ENCODE assay signal across 11 mouse cellular contexts in genomic region chr16:91551081-91551524, GRCm38 (mm10). TPM values are rescaled to one million over a fixed set of nuclear protein-coding genes. Genes with fewer than 3 reads are reported as not detected.
DNase-seq lines count a peak whose midpoint lies in the region; ATAC-seq and TF ChIP-seq lines count a peak whose summit lies in the region.
"Had no signal": no experiment of that assay in that cellular context is flagged by ENCODE, and none has a peak within 500 bp of the region (broad histone marks: within the 10 kb centered on the region; RNA-seq: fewer than 3 reads in every experiment).

No protein-coding gene starts in this region.

- no peak for TF ChIP-seq POLR2A in small intestine, adult 2 months (IDR thresholded peaks at IDR 0.05; ENCODE audit: low read depth, low read length)

- H3K27me3 ChIP-seq in hindbrain, embryonic 13.5 days, result 0 out of 2 replicates have a peak, but pooled peaks cover under 1% of the 10 kb centered on the region
- no peaks in the 10 kb centered on the region for H3K27me3 ChIP-seq in hindbrain, postnatal 0 days (ENCODE audit: insufficient read depth, low read length)
- H3K27me3 ChIP-seq in intestine, embryonic 16.5 days (replicated peaks; ENCODE audit: control insufficient read depth, insufficient read depth, low read length), result no peaks in the 10 kb centered on the region
- no peaks in the 10 kb centered on the region for H3K27me3 ChIP-seq in small intestine, adult 2 months (ENCODE audit: control insufficient read depth, insufficient read depth, low read length)
- H3K27me3 ChIP-seq in forebrain, embryonic 15.5 days, result no peaks in the 10 kb centered on the region
- H3K27me3 ChIP-seq: limb, embryonic 15.5 days had no signal

- H3K4me1 ChIP-seq in hindbrain, embryonic 13.5 days (replicated peaks), result peaks cover 47% of the 10 kb centered on the region
- peaks cover 11% of the 10 kb centered on the region for H3K4me1 ChIP-seq in hindbrain, postnatal 0 days (ENCODE audit: insufficient read depth, low read length)
- H3K4me1 ChIP-seq in intestine, embryonic 16.5 days (ENCODE audit: control insufficient read depth, insufficient read depth, low read length), result peaks cover 51% of the 10 kb centered on the region
- H3K4me1 ChIP-seq in small intestine, adult 2 months (ENCODE audit: control insufficient read depth, insufficient read depth, insufficient read length, low read length), result peaks cover 44% of the 10 kb centered on the region
- peaks cover 41% of the 10 kb centered on the region for H3K4me1 ChIP-seq in forebrain, embryonic 15.5 days

- DNase-seq in hindbrain, postnatal 0 days (ENCODE audit: low spot score), result no peak
- DNase-seq in c-Kit-negative CD71-positive TER-119-positive erythroid progenitor cells, embryonic 14.5 days (ENCODE audit: low read depth, low spot score), result peak; percentile 42
- no peak for DNase-seq in adrenal gland, adult (ENCODE audit: inconsistent age in 2 of 2, low spot score in 1 of 2)
- DNase-seq in cerebellum, adult 18-20 months, result no peak

- TF ChIP-seq CTCF in hindbrain, postnatal 0 days (IDR thresholded peaks at IDR 0.05; ENCODE audit: low read depth), result no peak
- no peak for TF ChIP-seq CTCF in small intestine, adult 2 months (IDR thresholded peaks at IDR 0.05; ENCODE audit: extremely low read depth, insufficient read length, insufficient replicate concordance, low read depth, low read length)

- H3K27ac ChIP-seq in hindbrain, embryonic 13.5 days, result no peak overlapping the region
- H3K27ac ChIP-seq in hindbrain, postnatal 0 days, result no peak overlapping the region
- H3K27ac ChIP-seq in intestine, embryonic 16.5 days (ENCODE audit: low read length), result peak overlapping the region; percentile 86
- peak overlapping the region; percentile 98 for H3K27ac ChIP-seq in small intestine, adult 2 months (ENCODE audit: insufficient read depth, low read depth, low read length)
- H3K27ac ChIP-seq in forebrain, embryonic 15.5 days (replicated peaks), result no peak overlapping the region
- H3K27ac ChIP-seq: forebrain, embryonic 12.5 days; layer of hippocampus, adult 2 months; limb, embryonic 15.5 days had no signal

- no peak overlapping the region for H3K4me3 ChIP-seq in hindbrain, embryonic 13.5 days
- no peak overlapping the region for H3K4me3 ChIP-seq in hindbrain, postnatal 0 days (ENCODE audit: low read length)
- no peak overlapping the region for H3K4me3 ChIP-seq in intestine, embryonic 16.5 days (ENCODE audit: low read length)
- H3K4me3 ChIP-seq in small intestine, adult 2 months (ENCODE audit: low read depth, low read length), result peak overlapping the region; percentile 34
- no peak overlapping the region for H3K4me3 ChIP-seq in forebrain, embryonic 15.5 days
- H3K4me3 ChIP-seq: forebrain, embryonic 12.5 days; layer of hippocampus, adult 2 months; limb, embryonic 15.5 days had no signal

- peak overlapping the region; percentile 46; the same call in 1 of the 2 replicates for H3K9ac ChIP-seq in hindbrain, embryonic 13.5 days
- no peak overlapping the region for H3K9ac ChIP-seq in hindbrain, postnatal 0 days (replicated peaks; ENCODE audit: low read length)
- 0 out of 2 replicates have a peak overlapping the region, but pooled peaks have one; percentile 21 for H3K9ac ChIP-seq in intestine, embryonic 16.5 days (ENCODE audit: low read depth, low read length)
- H3K9ac ChIP-seq in forebrain, embryonic 15.5 days (replicated peaks), result no peak overlapping the region
- H3K9ac ChIP-seq: forebrain, embryonic 12.5 days; limb, embryonic 15.5 days had no signal

- 76% methylated on average over 10 of the region's 10 CpGs for WGBS in hindbrain, embryonic 13.5 days
- 77% methylated on average over 10 of the region's 10 CpGs for WGBS in hindbrain, postnatal 0 days
- 47% methylated on average over 10 of the region's 10 CpGs for WGBS in intestine, embryonic 16.5 days
- WGBS in small intestine, adult 2 months, result 26% methylated on average over 10 of the region's 10 CpGs
- WGBS in forebrain, embryonic 15.5 days, result 76% methylated on average over 10 of the region's 10 CpGs

- H3K36me3 ChIP-seq in hindbrain, embryonic 13.5 days, result peaks cover 14% of the 10 kb centered on the region
- 0 out of 2 replicates have a peak, but pooled peaks cover 4% of the 10 kb centered on the region for H3K36me3 ChIP-seq in hindbrain, postnatal 0 days (ENCODE audit: insufficient read depth, low read length)
- no peaks in the 10 kb centered on the region for H3K36me3 ChIP-seq in intestine, embryonic 16.5 days (ENCODE audit: control insufficient read depth, insufficient read depth, low read length)
- peaks cover 17% of the 10 kb centered on the region for H3K36me3 ChIP-seq in small intestine, adult 2 months (ENCODE audit: control insufficient read depth, insufficient read depth, low read length)
- H3K36me3 ChIP-seq in forebrain, embryonic 15.5 days, result peaks cover 2% of the 10 kb centered on the region; the same call in 1 of the 2 replicates

- no peak overlapping the region for H3K4me2 ChIP-seq in hindbrain, embryonic 13.5 days
- H3K4me2 ChIP-seq in hindbrain, postnatal 0 days (ENCODE audit: low read depth, low read length), result no peak overlapping the region
- peak overlapping the region; percentile 9; the same call in 1 of the 2 replicates for H3K4me2 ChIP-seq in intestine, embryonic 16.5 days (ENCODE audit: low read depth, low read length)
- no peak overlapping the region for H3K4me2 ChIP-seq in forebrain, embryonic 15.5 days (replicated peaks)
- H3K4me2 ChIP-seq: forebrain, embryonic 12.5 days; limb, embryonic 15.5 days had no signal

- ATAC-seq in hindbrain, embryonic 13.5 days (ENCODE audit: low FRiP score), result no peak
- no peak for ATAC-seq in hindbrain, postnatal 0 days
- ATAC-seq in intestine, embryonic 16.5 days, result peak; percentile 72
- no peak for ATAC-seq in forebrain, embryonic 15.5 days (replicated peaks)

- no peaks in the 10 kb centered on the region for H3K9me3 ChIP-seq in hindbrain, embryonic 13.5 days
- no peaks in the 10 kb centered on the region for H3K9me3 ChIP-seq in hindbrain, postnatal 0 days (ENCODE audit: low read length)
- no peaks in the 10 kb centered on the region for H3K9me3 ChIP-seq in intestine, embryonic 16.5 days (ENCODE audit: control insufficient read depth, low read length)
- no peaks in the 10 kb centered on the region for H3K9me3 ChIP-seq in forebrain, embryonic 15.5 days
- H3K9me3 ChIP-seq: forebrain, embryonic 12.5 days; limb, embryonic 15.5 days had no signal

RNA-seq across cellular contexts. Expression of gene Ifngr2, which starts 4.2 kb away (rescaled TPM):
- polyA plus RNA-seq in hindbrain, embryonic 13.5 days (2015; fragmentation: Nextera tagmentation; extraction: Ambion mirVana), result 72.1 and 73.0 TPM in 2 replicates
- total RNA-seq in hindbrain, postnatal 0 days (2014; rRNA removed), result 53.1 and 68.4 TPM in 2 replicates
- 131 and 140 TPM in 2 replicates for polyA plus RNA-seq in hindbrain, postnatal 0 days (2015; fragmentation: Nextera tagmentation; extraction: Ambion mirVana)
- 116 and 117 TPM in 2 replicates for polyA plus RNA-seq in intestine, embryonic 16.5 days (2015; fragmentation: Nextera tagmentation; extraction: Ambion mirVana)
- 48.9 and 162 TPM in 2 replicates for polyA plus RNA-seq in small intestine, adult 2 months (2012; rRNA removed)
- 104 and 105 TPM in 2 replicates for polyA plus RNA-seq in forebrain, embryonic 15.5 days (2015; fragmentation: Nextera tagmentation; extraction: Ambion mirVana)

RNA-seq across cellular contexts. Expression of gene Tmem50b, which starts 46.5 kb away (rescaled TPM):
- polyA plus RNA-seq in hindbrain, embryonic 13.5 days (2015; fragmentation: Nextera tagmentation; extraction: Ambion mirVana), result 69.1 and 69.5 TPM in 2 replicates
- 79.6 and 93.3 TPM in 2 replicates for total RNA-seq in hindbrain, postnatal 0 days (2014; rRNA removed)
- 107 and 114 TPM in 2 replicates for polyA plus RNA-seq in hindbrain, postnatal 0 days (2015; fragmentation: Nextera tagmentation; extraction: Ambion mirVana)
- polyA plus RNA-seq in intestine, embryonic 16.5 days (2015; fragmentation: Nextera tagmentation; extraction: Ambion mirVana), result 33.8 and 34.3 TPM in 2 replicates
- polyA plus RNA-seq in small intestine, adult 2 months (2012; rRNA removed), result 18.4 and 20.0 TPM in 2 replicates
- polyA plus RNA-seq in forebrain, embryonic 15.5 days (2015; fragmentation: Nextera tagmentation; extraction: Ambion mirVana), result 83.2 and 89.2 TPM in 2 replicates

Comparison
In these comparisons a context has a peak if more than half of its experiments do, and no peak if none do; other contexts are left out.
1. H3K9ac ChIP-seq: peak in hindbrain, embryonic 13.5 days (single experiment) and intestine, embryonic 16.5 days (single experiment); none in hindbrain, postnatal 0 days (single experiment) and forebrain, embryonic 15.5 days (single experiment).
2. H3K27ac ChIP-seq: peak in intestine, embryonic 16.5 days (single experiment) and small intestine, adult 2 months (single experiment); none in hindbrain, embryonic 13.5 days (single experiment), hindbrain, postnatal 0 days (single experiment) and forebrain, embryonic 15.5 days (single experiment).